Mouse (Mus musculus): ENCODE data around the gene Vmn1r15.

DNA sequence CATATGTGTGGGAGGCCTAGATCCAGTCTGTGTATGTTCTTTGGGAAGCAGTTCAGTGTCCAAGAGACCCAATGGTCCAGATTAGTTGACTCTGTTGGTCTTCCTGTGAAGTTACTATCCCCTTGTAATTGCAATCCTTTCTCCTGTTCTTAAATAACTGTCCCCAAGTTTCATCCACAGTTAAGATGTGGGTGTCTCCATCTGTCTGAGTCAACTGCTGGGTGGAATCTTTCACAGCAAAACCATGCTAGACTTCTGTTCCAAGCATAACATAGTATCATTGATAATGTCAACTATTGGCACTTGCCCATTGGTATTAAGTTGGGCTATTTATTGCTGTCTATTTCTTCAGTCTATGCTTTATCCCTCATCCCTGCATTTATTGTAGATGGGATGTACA, 21.2 kb downstream of the Vmn1r15 start:
- TF ChIP-seq CTCF (IDR thresholded peaks at IDR 0.05; ENCODE audit: extremely low read depth, insufficient read depth, insufficient read length, insufficient replicate concordance): no peak
- no peak for TF ChIP-seq POLR2A (IDR thresholded peaks at IDR 0.05; ENCODE audit: low read depth, low read length)

Measured in spleen, adult 2 months (tissue).